Comparison of ENCODE assay signal across 10 mouse cellular contexts in genomic region chr8:13725722-13726121, GRCm38 (mm10). TPM values are rescaled to one million over a fixed set of nuclear protein-coding genes. Genes with fewer than 3 reads are reported as not detected.
DNase-seq lines count a peak whose midpoint lies in the region; ATAC-seq and TF ChIP-seq lines count a peak whose summit lies in the region.
"Had no signal": no experiment of that assay in that cellular context is flagged by ENCODE, and none has a peak within 500 bp of the region (broad histone marks: within the 10 kb centered on the region; RNA-seq: fewer than 3 reads in every experiment).

No protein-coding gene starts in this region.

- no peaks in the 10 kb centered on the region for H3K36me3 ChIP-seq in intestine, postnatal 0 days (ENCODE audit: control insufficient read depth, insufficient read depth)
- H3K36me3 ChIP-seq in intestine, embryonic 16.5 days (ENCODE audit: control insufficient read depth, insufficient read depth, low read length), result no peaks in the 10 kb centered on the region
- H3K36me3 ChIP-seq: embryonic facial prominence, embryonic 13.5 days; limb, embryonic 12.5 days had no signal

- H3K4me1 ChIP-seq in intestine, postnatal 0 days (replicated peaks; ENCODE audit: control insufficient read depth, insufficient read depth, low read length), result no peaks in the 10 kb centered on the region
- no peaks in the 10 kb centered on the region for H3K4me1 ChIP-seq in intestine, embryonic 16.5 days (ENCODE audit: control insufficient read depth, insufficient read depth, low read length)

- DNase-seq in B cell, adult 2 months, result peak; percentile 78 to 83
- peak; percentile 83 for DNase-seq in MN1 (ENCODE audit: low spot score)
- DNase-seq in cerebellum, postnatal 14 days, result peak; percentile 77 to 85
- DNase-seq in kidney, postnatal 36 days, result peak; percentile 39 to 79
- DNase-seq in natural killer cell, adult 2 months (ENCODE audit: low spot score in 2 of 2), result peak; percentile 39 to 66

- H3K4me3 ChIP-seq in intestine, postnatal 0 days (ENCODE audit: low read depth, low read length), result no peak overlapping the region
- H3K4me3 ChIP-seq in intestine, embryonic 16.5 days (ENCODE audit: low read length), result no peak overlapping the region
- H3K4me3 ChIP-seq: embryonic facial prominence, embryonic 13.5 days; limb, embryonic 12.5 days had no signal

- ATAC-seq in intestine, postnatal 0 days, result no peak
- no peak for ATAC-seq in intestine, embryonic 16.5 days
- ATAC-seq in erythroblast, adult 5-6 weeks (replicated peaks; ENCODE audit: low FRiP score, poor library complexity, severe bottlenecking), result no peak

- no peak overlapping the region for H3K4me2 ChIP-seq in intestine, postnatal 0 days (replicated peaks; ENCODE audit: low read depth)
- no peak overlapping the region for H3K4me2 ChIP-seq in intestine, embryonic 16.5 days (ENCODE audit: low read depth, low read length)
- H3K4me2 ChIP-seq: embryonic facial prominence, embryonic 13.5 days; limb, embryonic 12.5 days had no signal

- TF ChIP-seq CTCF in intestine, postnatal 0 days (IDR thresholded peaks at IDR 0.05; ENCODE audit: low read depth), result peak; percentile 70

- H3K9ac ChIP-seq in intestine, postnatal 0 days (ENCODE audit: low read depth, low read length), result no peak overlapping the region
- no peak overlapping the region for H3K9ac ChIP-seq in intestine, embryonic 16.5 days (ENCODE audit: low read depth, low read length)
- H3K9ac ChIP-seq: embryonic facial prominence, embryonic 13.5 days; limb, embryonic 12.5 days had no signal

- no peaks in the 10 kb centered on the region for H3K27me3 ChIP-seq in intestine, postnatal 0 days (replicated peaks; ENCODE audit: control insufficient read depth, insufficient read depth, low read length)
- no peaks in the 10 kb centered on the region for H3K27me3 ChIP-seq in intestine, embryonic 16.5 days (replicated peaks; ENCODE audit: control insufficient read depth, insufficient read depth, low read length)
- H3K27me3 ChIP-seq: embryonic facial prominence, embryonic 13.5 days; limb, embryonic 12.5 days had no signal

- no peaks in the 10 kb centered on the region for H3K9me3 ChIP-seq in intestine, postnatal 0 days (ENCODE audit: control insufficient read depth)
- H3K9me3 ChIP-seq in intestine, embryonic 16.5 days (ENCODE audit: control insufficient read depth, low read length), result no peaks in the 10 kb centered on the region
- H3K9me3 ChIP-seq: embryonic facial prominence, embryonic 13.5 days; limb, embryonic 12.5 days had no signal

- no peak overlapping the region for H3K27ac ChIP-seq in intestine, postnatal 0 days (ENCODE audit: low read depth, low read length)
- no peak overlapping the region for H3K27ac ChIP-seq in intestine, embryonic 16.5 days (ENCODE audit: low read length)
- H3K27ac ChIP-seq: embryonic facial prominence, embryonic 13.5 days; limb, embryonic 12.5 days had no signal

RNA-seq across cellular contexts. Expression of gene Cfap97d2, which starts 20.0 kb away (rescaled TPM):
- not detected in 2 replicates for polyA plus RNA-seq in intestine, postnatal 0 days (2015; fragmentation: Nextera tagmentation; extraction: Ambion mirVana)
- polyA plus RNA-seq in intestine, embryonic 16.5 days (2015; fragmentation: Nextera tagmentation; extraction: Ambion mirVana), result 0.18 TPM in 1 of 2 replicates, not detected in the other
- not detected in 2 replicates for total RNA-seq in erythroblast, adult 5-6 weeks (2015; ENCODE audit: low replicate concordance)
- total RNA-seq in erythroblast, adult 5-6 weeks (2017; ENCODE audit: low replicate concordance), result not detected in 2 replicates

RNA-seq across cellular contexts. Expression of gene Cdc16, which starts 31.8 kb away (rescaled TPM):
- polyA plus RNA-seq in intestine, postnatal 0 days (2015; fragmentation: Nextera tagmentation; extraction: Ambion mirVana), result 38.3 and 40.8 TPM in 2 replicates
- 102 and 112 TPM in 2 replicates for polyA plus RNA-seq in intestine, embryonic 16.5 days (2015; fragmentation: Nextera tagmentation; extraction: Ambion mirVana)
- total RNA-seq in erythroblast, adult 5-6 weeks (2015; ENCODE audit: low replicate concordance), result 25.0 and 26.8 TPM in 2 replicates
- 12.3 and 16.0 TPM in 2 replicates for total RNA-seq in erythroblast, adult 5-6 weeks (2017; ENCODE audit: low replicate concordance)

RNA-seq across cellular contexts. Expression of gene Rasa3, which starts 48.3 kb away (rescaled TPM):
- polyA plus RNA-seq in intestine, postnatal 0 days (2015; fragmentation: Nextera tagmentation; extraction: Ambion mirVana), result 9.8 and 9.9 TPM in 2 replicates
- polyA plus RNA-seq in intestine, embryonic 16.5 days (2015; fragmentation: Nextera tagmentation; extraction: Ambion mirVana), result 20.7 and 21.3 TPM in 2 replicates
- 4.8 and 11.7 TPM in 2 replicates for total RNA-seq in erythroblast, adult 5-6 weeks (2015; ENCODE audit: low replicate concordance)
- 17.1 and 19.5 TPM in 2 replicates for total RNA-seq in erythroblast, adult 5-6 weeks (2017; ENCODE audit: low replicate concordance)

RNA-seq across cellular contexts. Expression of gene Upf3a, which starts 59.7 kb away (rescaled TPM):
- polyA plus RNA-seq in intestine, postnatal 0 days (2015; fragmentation: Nextera tagmentation; extraction: Ambion mirVana), result 23.3 and 23.6 TPM in 2 replicates
- 30.8 and 32.6 TPM in 2 replicates for polyA plus RNA-seq in intestine, embryonic 16.5 days (2015; fragmentation: Nextera tagmentation; extraction: Ambion mirVana)
- 9.2 and 10.6 TPM in 2 replicates for total RNA-seq in erythroblast, adult 5-6 weeks (2015; ENCODE audit: low replicate concordance)
- 10.2 and 15.3 TPM in 2 replicates for total RNA-seq in erythroblast, adult 5-6 weeks (2017; ENCODE audit: low replicate concordance)
